Mouse (Mus musculus) T-helper 17 cell (primary cell): Measurements from ENCODE around the gene Khdc4.
"Not testable (repeated sequence)": the region's sequence is repeated elsewhere in the genome, so short reads cannot be mapped to it uniquely, and the experiment has no call there.

Source experiments
- in situ Hi-C, 2 experiments: fragments of 300-600 bp; cut with MboI, MseI; formaldehyde crosslinking; loops; 1 replicate in 1 of 2; 2 replicates in 1 of 2; pipeline ENCODE4 v1.15.1; 2025; ENCODE audit warnings: high pct_unique_total_duplicates in 2 of 2

The Khdc4 gene

DNA sequence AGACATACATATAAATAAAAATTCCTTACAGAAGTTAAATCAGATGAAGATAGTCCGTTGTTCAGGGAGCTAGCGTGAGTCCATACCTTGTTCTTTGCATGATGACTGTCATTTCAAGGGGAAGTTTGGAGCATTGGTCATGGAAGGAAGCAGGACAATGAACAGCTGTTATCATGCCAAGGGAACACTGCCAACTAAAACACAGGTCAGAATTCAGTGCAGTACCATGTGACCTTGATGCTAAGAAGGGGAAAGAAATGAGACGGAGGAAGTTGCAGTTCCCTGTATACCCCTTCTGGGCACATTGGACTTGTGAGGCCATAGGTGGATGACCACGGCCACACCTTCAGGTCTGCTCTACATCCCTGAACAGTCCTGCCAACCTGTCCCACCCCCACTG lies 31.0 kb upstream of the Khdc4 start:
- in situ Hi-C loops: loop anchor here in 1 of 2 experiments (5.0 kb wide), 1 partner anchor 93 kb away; no protein-coding TSS in a partner anchor

- in situ Hi-C loops: loop anchor here in 1 of 2 experiments (5.0 kb wide), 1 partner anchor 92 kb away; no protein-coding TSS in a partner anchor
These were observed 30.0 kb upstream of the Khdc4 start for GRCm38 (mm10) chr3:88655619-88656018.

DNA sequence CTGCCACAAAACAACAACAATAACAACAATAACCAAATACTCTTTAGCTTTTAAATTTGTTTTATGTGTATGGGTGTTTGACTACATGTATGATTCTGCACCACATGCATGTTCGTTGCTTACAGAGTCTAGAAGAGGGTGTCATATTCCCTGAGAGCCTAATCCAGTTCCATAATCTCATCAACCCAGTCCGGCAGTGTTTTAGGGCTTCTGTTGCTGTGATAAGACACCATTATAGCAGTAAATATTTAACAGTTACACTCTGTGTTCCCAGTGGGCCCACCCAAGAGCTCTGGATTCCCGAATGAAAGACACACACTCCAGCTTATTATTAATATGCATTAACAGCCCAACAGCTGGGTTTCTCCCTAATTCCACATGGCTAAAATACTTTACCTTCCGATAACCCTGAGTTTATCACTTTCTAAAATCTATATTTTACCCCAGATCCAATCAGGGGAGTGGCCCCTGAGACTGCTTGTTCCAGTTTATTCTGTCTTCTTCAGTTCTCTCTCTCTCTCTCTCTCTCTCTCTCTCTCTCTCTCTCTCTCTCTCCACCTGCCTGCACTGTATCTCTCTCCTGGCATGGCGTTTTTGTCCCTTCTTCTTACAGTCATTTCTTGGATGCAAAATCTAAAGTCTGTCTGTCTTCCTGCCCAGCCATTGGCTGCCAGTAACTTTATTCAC lies 27.0 kb upstream of the Khdc4 start:
- in situ Hi-C loops: loop anchor here in 1 of 2 experiments (5.0 kb wide), 1 partner anchor 89 kb away; no protein-coding TSS in a partner anchor

- in situ Hi-C loops: loop anchor here in 1 of 2 experiments (5.0 kb wide), 1 partner anchor 88 kb away; no protein-coding TSS in a partner anchor
These were observed 25.8 kb upstream of the Khdc4 start for GRCm38 (mm10) chr3:88659798-88660197.

- in situ Hi-C loops: no loop called here
These were observed 21.5 kb upstream of the Khdc4 start for GRCm38 (mm10) chr3:88664095-88664494.

DNA sequence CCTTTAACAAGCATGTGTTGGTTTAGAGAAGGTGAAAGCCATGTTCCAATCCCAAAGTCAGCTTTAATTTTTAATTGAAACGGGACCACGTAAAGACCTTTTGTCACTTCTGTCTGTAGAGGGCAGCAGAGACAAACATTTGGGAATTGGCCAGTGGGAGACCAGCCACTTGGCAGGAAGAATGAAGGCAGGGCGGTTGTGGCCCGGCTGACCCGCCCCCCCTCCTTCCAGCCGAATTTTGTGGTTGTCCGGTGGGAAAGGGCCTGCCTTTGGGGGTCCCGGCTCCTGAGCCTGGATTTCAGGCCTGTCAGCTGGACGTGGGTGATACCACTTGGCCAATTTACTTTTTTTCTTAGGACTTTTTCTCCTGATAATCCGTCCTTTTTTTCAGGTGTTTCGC lies 8.2 kb upstream of the Khdc4 start:
- in situ Hi-C loops: loop anchor here in 1 of 2 experiments (5.0 to 25.0 kb wide), 2 partner anchors 70 to 1810 kb away; partner anchors contain the start of genes Ilf2 and Snapin

DNA sequence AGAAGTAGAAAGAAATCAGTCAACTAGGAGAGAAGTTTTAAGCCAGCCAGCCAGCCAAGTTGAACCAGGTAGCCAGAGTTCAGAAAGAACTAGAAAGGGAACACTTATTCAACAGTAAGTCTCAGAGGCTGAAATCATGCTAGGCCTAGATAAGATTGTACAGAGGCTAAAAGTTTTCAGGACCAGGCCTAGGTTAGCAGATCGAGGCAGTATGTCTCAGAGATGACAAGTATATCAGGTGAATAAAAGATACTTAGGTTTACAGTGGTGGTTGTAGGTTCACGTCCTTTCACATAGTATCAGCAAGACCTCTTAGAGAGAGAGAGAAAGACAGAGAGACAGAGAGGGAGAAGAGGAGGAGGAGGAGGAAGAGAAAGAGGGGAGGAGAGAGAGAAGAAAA lies 1.8 kb upstream of the Khdc4 start:
- in situ Hi-C loops: loop anchor here in 1 of 2 experiments (25.0 kb wide), 1 partner anchor 1803 kb away; the partner anchor contains the start of genes Ilf2 and Snapin

- in situ Hi-C loops: loop anchor here in 1 of 2 experiments (25.0 kb wide), 1 partner anchor 1803 kb away; the partner anchor contains the start of genes Ilf2 and Snapin
These were observed 1.2 kb upstream of the Khdc4 start for GRCm38 (mm10) chr3:88684236-88684979.

- in situ Hi-C loops: loop anchor here in 1 of 2 experiments (25.0 kb wide), 1 partner anchor 1801 kb away; the partner anchor contains the start of genes Ilf2 and Snapin
These were observed 402 bp downstream of the Khdc4 start for GRCm38 (mm10) chr3:88685958-88686451.

DNA sequence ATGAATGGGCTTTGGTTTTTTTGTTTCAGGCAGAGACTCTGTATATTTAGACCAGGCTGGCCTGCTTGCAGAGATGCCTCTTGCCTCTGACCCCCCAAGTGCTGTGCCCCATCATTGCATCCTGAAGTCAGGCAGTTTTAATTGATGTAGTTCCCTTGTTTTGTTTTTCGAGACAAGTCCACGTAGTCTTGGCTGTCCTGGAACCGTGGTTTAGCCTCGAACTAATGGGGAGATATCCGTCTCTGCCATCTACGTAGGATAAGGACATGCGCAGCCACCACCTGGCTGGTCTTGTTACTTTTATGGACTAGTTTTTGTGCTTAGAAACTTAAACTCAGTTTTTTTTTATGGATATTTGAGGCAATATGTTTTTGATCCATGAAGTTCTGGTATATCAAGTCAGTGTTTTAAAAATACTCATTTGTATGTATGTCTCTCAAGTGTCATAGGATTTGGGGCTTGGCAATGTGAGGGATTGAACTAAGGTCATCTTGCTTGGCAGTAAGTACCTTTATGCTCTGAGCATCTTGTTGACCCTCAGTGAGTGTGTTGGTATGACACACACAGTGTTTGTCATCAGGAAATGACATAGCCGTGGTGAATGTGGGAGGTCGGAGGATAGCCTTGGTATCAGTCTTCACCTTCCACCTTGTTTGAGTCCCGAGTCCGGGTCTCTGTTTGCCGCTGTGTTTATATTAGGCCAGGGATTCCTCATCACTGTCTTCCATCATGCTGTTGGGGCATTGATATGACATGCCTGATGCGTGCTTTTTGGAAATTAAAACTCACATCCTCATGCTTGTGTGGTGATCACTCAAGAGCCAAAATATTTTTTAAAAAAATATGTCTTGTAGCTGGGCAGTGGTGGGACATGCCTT lies 1.4 kb downstream of the Khdc4 start:
- in situ Hi-C loops: loop anchor here in 1 of 2 experiments (25.0 kb wide), 1 partner anchor 1800 kb away; the partner anchor contains the start of genes Ilf2 and Snapin

DNA sequence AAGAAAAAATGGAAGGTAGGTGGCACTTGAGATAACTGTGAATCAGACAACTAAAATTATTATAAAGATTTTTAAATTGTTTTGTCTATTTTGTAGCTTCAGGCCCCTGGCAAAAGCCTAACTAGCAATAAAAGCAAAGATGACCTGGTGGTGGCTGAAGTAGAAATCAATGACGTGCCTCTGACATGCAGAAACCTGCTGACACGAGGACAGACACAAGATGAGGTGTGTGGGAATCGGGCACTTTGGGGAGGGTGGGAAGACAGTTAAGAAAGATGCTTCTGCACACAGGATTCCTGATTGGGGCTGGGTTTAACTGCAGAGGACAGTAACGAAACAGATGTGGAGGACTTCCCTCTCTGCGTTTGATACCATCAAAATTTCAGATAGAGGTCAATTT lies 3.5 kb downstream of the Khdc4 start:
- in situ Hi-C loops: loop anchor here in 1 of 2 experiments (25.0 kb wide), 1 partner anchor 1798 kb away; the partner anchor contains the start of genes Ilf2 and Snapin

- in situ Hi-C loops: loop anchor here (5.0 to 25.0 kb wide), 7 partner anchors 63 to 1792 kb away; partner anchors contain the start of genes Ilf2 (in 1 of the 2) and Snapin (in 1 of the 2)
These were observed 9.9 kb downstream of the Khdc4 start for GRCm38 (mm10) chr3:88695545-88695944.

DNA sequence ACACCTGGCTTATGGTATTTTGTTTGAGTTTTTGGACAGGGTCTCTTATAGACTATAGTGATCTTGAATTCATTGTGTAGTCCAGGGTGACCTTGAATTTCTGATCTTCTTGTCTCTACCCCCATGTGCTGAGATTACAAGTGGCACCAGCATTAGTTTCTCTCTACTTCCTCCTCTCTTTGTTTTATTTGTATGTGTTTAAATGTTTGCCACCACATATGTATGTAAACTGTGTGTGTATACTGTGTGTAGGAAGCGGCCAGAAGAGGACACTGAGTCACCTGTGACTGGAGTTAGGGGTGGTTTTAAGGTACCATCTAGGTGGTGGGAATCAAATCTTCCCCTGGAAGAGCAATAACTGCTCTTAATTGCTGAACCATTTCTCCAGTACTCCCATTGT lies 12.4 kb downstream of the Khdc4 start:
- in situ Hi-C loops: loop anchor here (5.0 to 25.0 kb wide), 7 partner anchors 66 to 1789 kb away; partner anchors contain the start of genes Ilf2 (in 1 of the 2) and Snapin (in 1 of the 2)

DNA sequence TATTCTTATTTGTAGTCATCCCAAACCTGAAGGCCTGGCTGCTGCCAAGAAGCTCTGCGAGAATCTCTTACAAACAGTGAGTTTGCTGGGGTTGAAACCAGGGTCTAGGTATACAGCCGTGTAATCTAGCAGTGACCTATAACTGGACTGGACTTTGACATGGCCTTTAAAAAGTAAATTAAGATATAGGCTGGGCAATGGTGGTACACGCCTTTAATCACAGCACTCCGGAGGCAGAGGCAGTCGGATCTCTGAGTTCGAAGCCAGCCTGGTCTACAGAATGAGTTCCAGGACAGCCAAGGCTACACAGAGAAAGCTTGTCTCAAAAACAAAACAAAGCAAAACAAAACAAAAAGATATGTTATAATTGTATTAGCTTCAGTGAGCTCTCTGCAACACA lies 13.2 kb downstream of the Khdc4 start:
- in situ Hi-C loops: loop anchor here (5.0 to 25.0 kb wide), 7 partner anchors 67 to 1788 kb away; partner anchors contain the start of genes Ilf2 (in 1 of the 2) and Snapin (in 1 of the 2)

- in situ Hi-C loops: no loop called here
These were observed 14.6 kb downstream of the Khdc4 start for GRCm38 (mm10) chr3:88700247-88700646.

- in situ Hi-C loops: no loop called here
These were observed 15.6 kb downstream of the Khdc4 start for GRCm38 (mm10) chr3:88701222-88701621.

- in situ Hi-C loops: no loop called here
These were observed 28.1 kb downstream of the Khdc4 start for GRCm38 (mm10) chr3:88713709-88714108.

GRCm38 (mm10) chr3:88714725-88715124 lies 29.1 kb downstream of the Khdc4 start:
- in situ Hi-C loops: no loop called here

DNA sequence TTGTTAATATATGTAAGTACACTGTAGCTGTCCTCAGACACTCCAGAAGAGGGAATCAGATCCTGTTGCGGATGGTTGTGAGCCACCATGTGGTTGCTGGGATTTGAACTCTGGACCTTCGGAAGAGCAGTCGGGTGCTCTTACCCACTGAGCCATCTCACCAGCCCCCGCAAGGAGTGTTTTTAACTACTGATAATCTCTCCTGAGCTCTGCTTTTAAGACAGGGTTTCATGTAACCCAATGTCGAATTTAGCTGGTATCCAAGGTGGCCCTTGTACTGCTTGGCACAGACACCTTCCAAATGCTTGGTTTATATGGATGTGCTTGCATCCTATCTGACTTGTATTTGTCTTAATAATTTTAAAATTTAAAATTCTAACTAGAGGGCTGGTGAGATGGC lies 30.1 kb downstream of the Khdc4 start:
- in situ Hi-C loops: not testable (repeated sequence)
